Mouse (Mus musculus) liver, embryonic 13.5 days (tissue): ENCODE results near the gene Slk. TPM values are rescaled to one million over a fixed set of nuclear protein-coding genes. Genes with fewer than 3 reads are reported as not detected.
"Not testable (repeated sequence)": the region's sequence is repeated elsewhere in the genome, so short reads cannot be mapped to it uniquely, and the experiment has no call there.

Experiments
- ATAC-seq: fragments of 200-750 bp; cut with Nextera tagmentation; 2 replicates; pipeline ENCODE4 v1.8.0; 2017; ENCODE audit warnings: low read depth, mild to moderate bottlenecking, moderate number of reproducible peaks, moderate library complexity
- DNase-seq: peaks from one replicate; pipeline ENCODE4 v3.0.0; 2022
- H3K27ac ChIP-seq: fragments of 300-500 bp; sonication (generic); 2 replicates; pipeline ENCODE4 v1.5.1; 2015; ENCODE audit warnings: moderate library complexity, mild to moderate bottlenecking, inconsistent platforms
- H3K27me3 ChIP-seq: fragments of 300-500 bp; sonication (generic); 2 replicates; pipeline ENCODE4 v1.6.1; 2015; ENCODE audit warnings: mild to moderate bottlenecking, inconsistent platforms
- H3K36me3 ChIP-seq: fragments of 300-500 bp; sonication (generic); 2 replicates; pipeline ENCODE4 v1.6.1; 2015; ENCODE audit warnings: mild to moderate bottlenecking, inconsistent platforms
- H3K4me1 ChIP-seq: fragments of 300-500 bp; sonication (generic); replicated peaks from 2 replicates; pipeline ENCODE4 v1.6.1; 2015; ENCODE audit warnings: inconsistent platforms
- H3K4me2 ChIP-seq: fragments of 300-500 bp; sonication (generic); 2 replicates; pipeline ENCODE4 v1.6.1; 2015; ENCODE audit warnings: inconsistent platforms, mild to moderate bottlenecking, moderate library complexity
- H3K4me3 ChIP-seq: fragments of 300-500 bp; sonication (generic); replicated peaks from 2 replicates; pipeline ENCODE4 v1.5.1; 2015; ENCODE audit warnings: mild to moderate bottlenecking, inconsistent platforms
- H3K9ac ChIP-seq: fragments of 300-500 bp; sonication (generic); 2 replicates; pipeline ENCODE4 v1.6.1; 2015; ENCODE audit warnings: mild to moderate bottlenecking, inconsistent platforms
- H3K9me3 ChIP-seq: fragments of 300-500 bp; sonication (generic); replicated peaks from 2 replicates; pipeline ENCODE4 v1.6.1; 2016; ENCODE audit warnings: inconsistent platforms
- WGBS: fragments of 180-500 bp; shearing (Covaris S2); methylation state at CpG from one replicate; pipeline ENCODE4 v1.1.7; 2015; ENCODE audit not compliant: insufficient replicate concordance; 5-methylcytosine and 5-hydroxymethylcytosine counted together
- polyA plus RNA-seq: library from polyadenylated mRNA; unstranded; fragments of >200 nt; fragmentation: Nextera tagmentation; extraction: Ambion mirVana; gene quantifications from 2 replicates; pipeline ENCODE4 v1.2.1, GENCODE M21; 2015

Gene Slk
- polyA plus RNA-seq, 1 experiment from 2014 or later, result 5.8 TPM

DNA sequence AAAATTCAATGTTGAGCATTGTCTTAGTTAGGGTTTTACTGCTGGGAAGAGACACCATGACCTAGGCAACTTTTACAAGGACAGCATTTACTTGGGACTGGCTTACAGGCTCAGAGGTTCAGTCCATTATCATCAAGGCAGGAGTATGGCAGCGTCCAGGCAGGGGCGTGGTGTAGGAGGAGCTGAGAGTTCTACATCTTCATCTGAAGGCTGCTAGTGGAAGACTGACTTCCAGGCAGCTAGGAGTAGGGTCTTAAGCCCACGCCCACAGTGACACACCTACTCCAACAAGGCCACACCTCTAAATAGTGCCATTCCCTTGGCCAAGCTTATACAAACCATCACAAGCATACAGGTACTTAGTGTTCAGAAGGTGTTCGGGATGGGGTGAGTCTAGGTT lies 7.5 kb upstream of the Slk start:
- not testable (repeated sequence) for H3K4me2 ChIP-seq, H3K27me3 ChIP-seq, H3K9ac ChIP-seq, H3K36me3 ChIP-seq, DNase-seq, H3K27ac ChIP-seq, H3K4me3 ChIP-seq, H3K9me3 ChIP-seq, ATAC-seq
- peaks cover 14% of the 10 kb centered on the region for H3K4me1 ChIP-seq
- WGBS, result 54% methylated on average over 4 of the region's 4 CpGs

DNA sequence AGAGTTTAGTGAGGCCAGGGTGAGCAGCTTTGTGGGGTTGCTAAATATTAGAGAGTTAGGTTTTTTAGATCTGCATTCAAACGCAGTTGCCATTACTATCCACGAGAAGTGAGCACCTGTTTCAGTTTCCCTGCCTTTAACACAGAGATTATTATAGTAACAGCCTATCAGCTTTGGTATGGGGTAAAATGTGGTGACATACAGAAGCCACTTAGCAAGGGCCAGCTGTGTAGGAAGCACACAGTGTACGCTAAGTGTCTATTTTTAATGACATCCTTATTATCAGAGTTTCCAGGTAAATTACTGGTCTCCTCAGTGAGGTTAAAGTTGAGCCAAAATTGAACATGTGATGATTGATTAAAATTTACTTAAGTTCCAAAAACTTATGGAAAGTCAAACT lies 5.8 kb upstream of the Slk start:
- Histone ChIP-seq H3K9ac (no peak overlapping the region), H3K36me3 (no peaks in the 10 kb centered on the region), H3K27ac (no peak overlapping the region), H3K4me2 (no peak overlapping the region), H3K9me3 (no peaks in the 10 kb centered on the region), H3K27me3 (no peaks in the 10 kb centered on the region), H3K4me1 (peaks cover 14% of the 10 kb centered on the region), H3K4me3 (no peak overlapping the region)
- DNase-seq, result no peak
- 73% methylated on average over 3 of the region's 3 CpGs for WGBS
- ATAC-seq, result no peak

DNA sequence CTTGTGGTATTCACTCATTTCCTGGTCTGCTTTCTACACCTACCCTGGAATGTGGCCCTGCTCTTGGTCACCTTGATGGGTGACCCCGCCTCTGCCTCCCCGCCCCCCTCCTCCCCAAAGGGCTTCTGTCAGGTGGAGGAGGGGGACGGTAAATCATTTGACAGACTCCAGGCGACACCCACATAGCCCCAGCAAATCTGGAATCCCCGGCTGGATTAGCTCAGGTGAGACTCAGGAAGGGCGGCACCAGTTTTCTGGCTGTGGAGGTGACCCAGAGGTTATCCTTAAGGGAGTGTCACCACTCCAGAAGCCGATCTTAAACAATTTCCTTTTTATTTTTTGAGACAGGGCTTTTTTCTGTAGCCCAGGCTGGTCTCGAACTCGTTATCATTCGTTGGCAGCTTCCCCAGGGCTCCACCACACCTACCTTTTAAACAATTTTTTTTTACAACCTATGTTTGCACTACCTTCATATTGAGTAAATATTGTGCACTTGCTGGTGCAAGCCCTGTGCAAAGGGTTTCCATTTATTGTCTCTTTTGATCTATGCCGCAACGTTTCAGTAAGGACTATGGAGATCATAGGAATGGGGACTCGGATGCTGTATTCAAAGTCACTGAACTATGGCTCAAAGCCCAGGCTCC lies 775 bp upstream of the Slk start:
- no peaks in the 10 kb centered on the region for H3K27me3 ChIP-seq
- H3K36me3 ChIP-seq, result no peaks in the 10 kb centered on the region
- ATAC-seq (no peak), DNase-seq (no peak)
- no peaks in the 10 kb centered on the region for H3K9me3 ChIP-seq
- 20% methylated on average over 13 of the region's 13 CpGs for WGBS
- peak overlapping the region; percentile 93 for H3K27ac ChIP-seq
- peak overlapping the region; percentile 98 for H3K9ac ChIP-seq
- H3K4me1 ChIP-seq, result peaks cover 39% of the 10 kb centered on the region
- peak overlapping the region; percentile 89 for H3K4me3 ChIP-seq
- H3K4me2 ChIP-seq, result peak overlapping the region; percentile 85

DNA sequence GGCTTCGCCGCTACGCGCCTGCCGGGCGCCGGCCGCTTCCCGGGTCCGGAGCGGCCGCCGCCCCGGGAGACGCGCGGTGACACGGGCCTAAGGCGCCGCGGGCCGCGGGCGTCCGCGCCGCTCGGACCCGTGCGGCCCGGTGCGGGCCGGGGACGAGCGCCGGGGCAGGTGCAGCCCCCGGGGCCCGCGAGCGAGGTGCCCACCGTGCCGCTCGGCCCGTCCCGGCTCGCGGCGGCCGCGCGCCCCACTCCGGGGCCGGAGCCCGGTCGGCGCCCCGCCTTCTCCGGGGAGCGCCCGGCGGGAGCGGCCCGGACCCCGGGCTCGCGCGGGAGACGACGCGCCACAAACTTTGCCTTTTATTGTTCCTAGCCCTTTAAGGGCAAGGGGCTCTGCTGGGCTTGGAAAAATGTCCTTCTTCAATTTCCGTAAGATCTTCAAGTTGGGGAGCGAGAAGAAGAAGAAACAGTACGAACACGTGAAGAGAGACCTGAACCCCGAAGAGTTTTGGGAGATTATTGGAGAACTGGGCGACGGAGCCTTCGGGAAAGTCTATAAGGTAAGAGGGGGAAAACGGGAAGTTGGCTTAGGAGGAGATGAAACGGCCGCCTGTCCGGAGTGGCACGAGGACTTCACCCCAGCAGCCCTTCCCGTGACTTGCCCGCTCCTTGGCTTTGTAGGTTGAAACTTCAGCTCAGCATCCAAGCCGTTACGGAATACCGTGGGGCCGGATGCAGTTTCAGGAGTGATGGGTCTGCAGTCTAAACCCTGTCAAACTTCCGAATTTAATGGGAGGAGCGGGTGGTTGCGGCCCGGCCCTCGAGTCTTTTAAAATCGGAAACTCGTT lies 532 bp downstream of the Slk start:
- H3K4me1 ChIP-seq, result peaks cover 44% of the 10 kb centered on the region

GRCm38 (mm10) chr19:47585772-47586171 lies 6.3 kb downstream of the Slk start:
- H3K36me3 ChIP-seq, result no peaks in the 10 kb centered on the region
- H3K4me1 ChIP-seq, result peaks cover 65% of the 10 kb centered on the region
- H3K27me3 ChIP-seq, result no peaks in the 10 kb centered on the region
- H3K9me3 ChIP-seq, result no peaks in the 10 kb centered on the region
- no peak for DNase-seq
- no peak overlapping the region for H3K4me2 ChIP-seq
- H3K9ac ChIP-seq, result no peak overlapping the region
- no peak overlapping the region for H3K4me3 ChIP-seq
- no peak for ATAC-seq
- WGBS, result 85% methylated on average over 1 of the region's 1 CpGs
- no peak overlapping the region for H3K27ac ChIP-seq

More for the DNA sequence above, 532 bp downstream of the Slk start:
- ATAC-seq (peak; percentile 77), DNase-seq (peak; percentile 23)
- H3K36me3 ChIP-seq, result no peaks in the 10 kb centered on the region
- peak overlapping the region; percentile 93 for H3K27ac ChIP-seq
- H3K4me3 ChIP-seq, result peak overlapping the region; percentile 89
- H3K4me2 ChIP-seq, result peak overlapping the region; percentile 85
- no peaks in the 10 kb centered on the region for H3K9me3 ChIP-seq
- peak overlapping the region; percentile 98 for H3K9ac ChIP-seq
- WGBS, result under 1% methylated on average over 63 of the region's 96 CpGs
- H3K27me3 ChIP-seq, result no peaks in the 10 kb centered on the region

DNA sequence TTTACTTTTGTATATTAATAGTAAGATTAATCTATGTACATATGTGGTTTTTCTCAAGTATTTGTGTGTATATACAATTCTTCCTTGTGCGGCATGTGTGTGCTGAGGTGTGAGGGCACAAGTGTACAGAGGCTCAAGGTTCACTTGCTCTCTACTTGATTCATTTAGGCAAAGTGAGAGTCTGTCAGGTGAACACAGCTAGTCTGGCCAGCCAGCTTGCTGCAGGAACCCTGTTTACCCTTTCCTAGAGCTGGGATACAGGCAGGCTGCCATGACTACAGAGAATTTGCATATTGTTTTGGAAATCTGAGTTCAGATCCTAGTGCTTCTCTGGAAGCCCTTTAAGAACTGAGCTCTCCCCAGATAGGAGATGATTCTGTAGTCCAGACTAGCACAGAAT lies 7.5 kb downstream of the Slk start:
- H3K9me3 ChIP-seq, result no peaks in the 10 kb centered on the region
- 71% methylated on average over 1 of the region's 1 CpGs for WGBS
- H3K9ac ChIP-seq, result no peak overlapping the region
- no peak overlapping the region for H3K4me2 ChIP-seq
- H3K27ac ChIP-seq, result no peak overlapping the region
- no peaks in the 10 kb centered on the region for H3K36me3 ChIP-seq
- DNase-seq (no peak), ATAC-seq (no peak)
- peaks cover 53% of the 10 kb centered on the region for H3K4me1 ChIP-seq
- no peaks in the 10 kb centered on the region for H3K27me3 ChIP-seq
- no peak overlapping the region for H3K4me3 ChIP-seq

- no peak for ATAC-seq
- H3K4me2 ChIP-seq, result no peak overlapping the region
- H3K27ac ChIP-seq, result no peak overlapping the region
- DNase-seq, result no peak
- WGBS, result 49% methylated on average over 3 of the region's 3 CpGs
- H3K4me1 ChIP-seq, result no peaks in the 10 kb centered on the region
- H3K9me3 ChIP-seq, result no peaks in the 10 kb centered on the region
- H3K36me3 ChIP-seq, result peaks cover 16% of the 10 kb centered on the region
- H3K9ac ChIP-seq, result no peak overlapping the region
- no peak overlapping the region for H3K4me3 ChIP-seq
- H3K27me3 ChIP-seq, result no peaks in the 10 kb centered on the region
Observed at GRCm38 (mm10) chr19:47608513-47608912, 29.0 kb downstream of the Slk start.

DNA sequence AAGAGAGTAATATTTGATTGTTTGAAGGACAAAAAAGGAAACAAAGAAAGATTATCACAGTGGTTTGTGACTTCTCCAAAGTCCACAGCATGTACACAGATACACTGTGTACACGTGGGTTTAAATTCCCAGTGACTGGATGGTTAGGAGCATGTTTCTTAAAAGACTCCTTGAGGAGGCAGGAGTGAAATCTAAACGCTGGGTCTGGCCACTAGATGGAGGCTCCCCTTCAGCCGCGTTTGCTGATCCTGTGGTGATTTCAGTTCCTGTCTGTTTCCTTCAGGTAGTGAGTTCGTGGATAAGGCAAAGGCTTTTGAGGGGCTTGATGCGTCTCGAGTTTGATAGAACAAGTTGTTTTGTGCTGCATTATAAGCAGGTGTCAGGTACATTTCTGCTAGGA lies 34.0 kb downstream of the Slk start:
- peaks cover 52% of the 10 kb centered on the region for H3K36me3 ChIP-seq
- H3K27me3 ChIP-seq, result no peaks in the 10 kb centered on the region
- no peak overlapping the region for H3K9ac ChIP-seq
- H3K9me3 ChIP-seq, result no peaks in the 10 kb centered on the region
- no peaks in the 10 kb centered on the region for H3K4me1 ChIP-seq
- no peak overlapping the region for H3K4me3 ChIP-seq
- H3K4me2 ChIP-seq, result no peak overlapping the region
- ATAC-seq, result no peak
- WGBS, result 57% methylated on average over 7 of the region's 7 CpGs
- no peak for DNase-seq
- H3K27ac ChIP-seq, result no peak overlapping the region

GRCm38 (mm10) chr19:47621478-47621877 lies 42.0 kb downstream of the Slk start:
- H3K9ac ChIP-seq, result no peak overlapping the region
- H3K9me3 ChIP-seq, result no peaks in the 10 kb centered on the region
- H3K4me3 ChIP-seq, result no peak overlapping the region
- no peak for DNase-seq
- WGBS, result 84% methylated on average over 8 of the region's 8 CpGs
- H3K4me2 ChIP-seq, result no peak overlapping the region
- no peaks in the 10 kb centered on the region for H3K4me1 ChIP-seq
- no peak overlapping the region for H3K27ac ChIP-seq
- peaks cover 76% of the 10 kb centered on the region for H3K36me3 ChIP-seq
- no peaks in the 10 kb centered on the region for H3K27me3 ChIP-seq
- no peak for ATAC-seq

DNA sequence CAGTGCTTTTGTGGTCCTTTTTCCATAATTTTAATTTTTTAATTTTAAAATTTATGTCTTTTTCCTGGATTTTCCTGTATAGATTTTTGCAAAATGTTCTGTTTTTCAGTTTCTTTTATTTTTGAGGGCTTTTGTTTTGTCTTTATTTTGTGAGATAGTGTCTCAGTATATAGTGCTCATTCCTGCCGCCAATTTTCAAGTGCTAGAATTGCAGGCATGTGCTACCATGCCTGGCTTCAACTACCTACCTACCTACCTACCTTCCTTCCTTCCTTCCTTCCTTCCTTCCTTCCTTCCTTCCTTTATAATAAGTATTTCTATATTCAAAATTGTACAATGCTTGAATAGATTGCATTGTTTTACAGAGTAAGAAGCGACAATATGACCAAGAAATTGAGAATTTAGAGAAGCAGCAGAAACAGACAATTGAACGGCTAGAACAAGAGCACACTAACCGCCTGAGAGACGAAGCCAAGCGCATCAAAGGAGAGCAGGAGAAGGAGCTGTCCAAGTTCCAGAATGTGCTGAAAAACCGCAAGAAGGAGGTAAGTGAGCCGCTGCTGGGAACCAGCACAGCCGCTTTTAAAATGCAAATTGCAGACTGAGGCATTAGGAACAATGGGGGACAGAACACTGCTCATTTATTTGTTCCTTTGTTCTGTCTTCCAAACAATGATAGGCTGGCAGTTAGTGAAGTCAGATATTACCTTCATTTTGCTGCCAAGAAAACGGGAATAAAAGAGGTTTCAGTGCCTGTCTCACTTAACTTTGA lies 45.6 kb downstream of the Slk start:
- H3K9ac ChIP-seq, result no peak overlapping the region
- H3K4me2 ChIP-seq, result no peak overlapping the region
- no peaks in the 10 kb centered on the region for H3K27me3 ChIP-seq
- H3K36me3 ChIP-seq, result peaks cover 65% of the 10 kb centered on the region
- no peaks in the 10 kb centered on the region for H3K4me1 ChIP-seq
- H3K27ac ChIP-seq, result no peak overlapping the region
- ATAC-seq (no peak), DNase-seq (no peak)
- WGBS, result 84% methylated on average over 10 of the region's 10 CpGs
- H3K9me3 ChIP-seq, result no peaks in the 10 kb centered on the region
- no peak overlapping the region for H3K4me3 ChIP-seq

DNA sequence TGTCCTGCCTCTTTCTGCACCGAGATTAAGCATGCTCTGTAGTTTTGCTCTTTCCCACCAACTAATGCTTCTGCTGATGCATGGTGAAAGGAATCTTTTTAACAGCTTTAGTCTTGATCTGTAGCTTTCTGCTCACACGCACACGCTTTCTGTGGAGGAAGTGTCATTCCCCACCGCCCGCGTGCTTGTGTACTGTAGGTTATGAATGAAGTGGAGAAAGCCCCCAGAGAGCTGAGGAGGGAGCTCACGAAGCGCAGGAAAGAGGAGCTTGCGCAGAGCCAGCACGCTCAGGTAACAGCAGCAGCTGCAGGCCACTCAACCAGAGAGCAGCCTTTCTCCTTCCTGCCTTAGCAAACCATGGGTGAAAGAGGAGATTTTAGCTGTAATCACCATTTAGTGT lies 48.0 kb downstream of the Slk start:
- Histone ChIP-seq H3K27me3 (no peaks in the 10 kb centered on the region), H3K36me3 (peaks cover 55% of the 10 kb centered on the region)

More for the DNA sequence above, 48.0 kb downstream of the Slk start:
- no peak for DNase-seq
- Histone ChIP-seq H3K9ac (no peak overlapping the region), H3K9me3 (no peaks in the 10 kb centered on the region), H3K4me2 (no peak overlapping the region), H3K4me1 (no peaks in the 10 kb centered on the region), H3K4me3 (no peak overlapping the region), H3K27ac (no peak overlapping the region)
- no peak for ATAC-seq
- WGBS, result 95% methylated on average over 10 of the region's 10 CpGs
